Mouse (Mus musculus): ENCODE results near the gene Zdhhc3. TPM values are rescaled to one million over a fixed set of nuclear protein-coding genes. Genes with fewer than 3 reads are reported as not detected.

Zdhhc3 gene
- polyA plus RNA-seq, 1 experiment from 2014 or later, result 83.4 TPM

- 81% methylated on average over 5 of the region's 5 CpGs for WGBS
- Histone ChIP-seq H3K27ac (no peak overlapping the region), H3K9me3 (peaks cover 12% of the 10 kb centered on the region), H3K27me3 (ENCODE audit: insufficient read depth, poor library complexity, severe bottlenecking) (no peaks in the 10 kb centered on the region), H3K4me1 (replicated peaks) (no peaks in the 10 kb centered on the region), H3K4me3 (no peak overlapping the region), H3K36me3 (peaks cover 99% of the 10 kb centered on the region)
- peak; percentile 12 for DNase-seq (ENCODE audit: low spot score)
Observed at GRCm38 (mm10) chr9:123138891-123139474, 26.0 kb upstream of the Zdhhc3 start.

- no peaks in the 10 kb centered on the region for H3K27me3 ChIP-seq (ENCODE audit: insufficient read depth, poor library complexity, severe bottlenecking)
- WGBS, result 92% methylated on average over 7 of the region's 7 CpGs
- H3K4me3 ChIP-seq, result no peak overlapping the region
- no peaks in the 10 kb centered on the region for H3K4me1 ChIP-seq (replicated peaks)
- no peak for DNase-seq (ENCODE audit: low spot score)
- H3K27ac ChIP-seq, result no peak overlapping the region
- peaks cover 99% of the 10 kb centered on the region for H3K36me3 ChIP-seq
- H3K9me3 ChIP-seq, result peaks cover 3% of the 10 kb centered on the region; the same call in 1 of the 2 replicates
Observed at GRCm38 (mm10) chr9:123136953-123137682, 24.1 kb upstream of the Zdhhc3 start.

GRCm38 (mm10) chr9:123132994-123133393, 20.0 kb upstream of the Zdhhc3 start:
- H3K27ac ChIP-seq, result no peak overlapping the region
- no peaks in the 10 kb centered on the region for H3K9me3 ChIP-seq
- no peaks in the 10 kb centered on the region for H3K27me3 ChIP-seq (ENCODE audit: insufficient read depth, poor library complexity, severe bottlenecking)
- no peaks in the 10 kb centered on the region for H3K4me1 ChIP-seq (replicated peaks)
- 89% methylated on average over 3 of the region's 3 CpGs for WGBS
- DNase-seq (ENCODE audit: low spot score), result no peak
- no peak overlapping the region for H3K4me3 ChIP-seq
- H3K36me3 ChIP-seq, result peaks cover 100% of the 10 kb centered on the region

- H3K4me3 ChIP-seq, result no peak overlapping the region
- H3K36me3 ChIP-seq, result peaks cover 94% of the 10 kb centered on the region
- no peaks in the 10 kb centered on the region for H3K27me3 ChIP-seq (ENCODE audit: insufficient read depth, poor library complexity, severe bottlenecking)
- H3K27ac ChIP-seq, result no peak overlapping the region
- H3K9me3 ChIP-seq, result no peaks in the 10 kb centered on the region
- no peak for DNase-seq (ENCODE audit: low spot score)
- 96% methylated on average over 6 of the region's 6 CpGs for WGBS
- no peaks in the 10 kb centered on the region for H3K4me1 ChIP-seq (replicated peaks)
Observed at GRCm38 (mm10) chr9:123127663-123128062, 14.7 kb upstream of the Zdhhc3 start.

GRCm38 (mm10) chr9:123124413-123124981, 11.5 kb upstream of the Zdhhc3 start:
- H3K4me1 ChIP-seq (replicated peaks), result no peaks in the 10 kb centered on the region
- H3K27me3 ChIP-seq (ENCODE audit: insufficient read depth, poor library complexity, severe bottlenecking), result no peaks in the 10 kb centered on the region
- no peaks in the 10 kb centered on the region for H3K9me3 ChIP-seq
- 92% methylated on average over 2 of the region's 2 CpGs for WGBS
- no peak for DNase-seq (ENCODE audit: low spot score)
- H3K4me3 ChIP-seq, result no peak overlapping the region
- H3K27ac ChIP-seq, result no peak overlapping the region
- peaks cover 93% of the 10 kb centered on the region for H3K36me3 ChIP-seq

- Histone ChIP-seq H3K4me1 (replicated peaks) (no peaks in the 10 kb centered on the region), H3K27me3 (ENCODE audit: insufficient read depth, poor library complexity, severe bottlenecking) (no peaks in the 10 kb centered on the region), H3K27ac (no peak overlapping the region), H3K9me3 (no peaks in the 10 kb centered on the region), H3K36me3 (peaks cover 93% of the 10 kb centered on the region), H3K4me3 (no peak overlapping the region)
- 95% methylated on average over 6 of the region's 6 CpGs for WGBS
- no peak for DNase-seq (ENCODE audit: low spot score)
Observed at GRCm38 (mm10) chr9:123123571-123124412, 10.8 kb upstream of the Zdhhc3 start.

GRCm38 (mm10) chr9:123123017-123123416, 10.0 kb upstream of the Zdhhc3 start:
- Histone ChIP-seq H3K36me3 (peaks cover 93% of the 10 kb centered on the region), H3K9me3 (no peaks in the 10 kb centered on the region), H3K4me3 (no peak overlapping the region), H3K4me1 (replicated peaks) (no peaks in the 10 kb centered on the region), H3K27me3 (ENCODE audit: insufficient read depth, poor library complexity, severe bottlenecking) (no peaks in the 10 kb centered on the region), H3K27ac (no peak overlapping the region)
- no peak for DNase-seq (ENCODE audit: low spot score)
- 90% methylated on average over 3 of the region's 3 CpGs for WGBS

- H3K27me3 ChIP-seq (ENCODE audit: insufficient read depth, poor library complexity, severe bottlenecking), result no peaks in the 10 kb centered on the region
- H3K4me1 ChIP-seq (replicated peaks), result peaks cover 24% of the 10 kb centered on the region
- no peaks in the 10 kb centered on the region for H3K9me3 ChIP-seq
- H3K36me3 ChIP-seq, result peaks cover 49% of the 10 kb centered on the region
- no peak overlapping the region for H3K27ac ChIP-seq
- WGBS, result 93% methylated on average over 1 of the region's 1 CpGs
- no peak for DNase-seq (ENCODE audit: low spot score)
- no peak overlapping the region for H3K4me3 ChIP-seq
Observed at GRCm38 (mm10) chr9:123115566-123115965, 2.6 kb upstream of the Zdhhc3 start.

- Histone ChIP-seq H3K36me3 (peaks cover 39% of the 10 kb centered on the region), H3K9me3 (no peaks in the 10 kb centered on the region), H3K27ac (peak overlapping the region; percentile 99), H3K4me1 (replicated peaks) (peaks cover 24% of the 10 kb centered on the region), H3K4me3 (peak overlapping the region; percentile 96), H3K27me3 (ENCODE audit: insufficient read depth, poor library complexity, severe bottlenecking) (no peaks in the 10 kb centered on the region)
- no peak for DNase-seq (ENCODE audit: low spot score)
- WGBS, result 76% methylated on average over 6 of the region's 6 CpGs
Observed at GRCm38 (mm10) chr9:123113931-123114330, 926 bp upstream of the Zdhhc3 start.

- WGBS, result 69% methylated on average over 8 of the region's 8 CpGs
- DNase-seq (ENCODE audit: low spot score), result no peak
- peak overlapping the region; percentile 99 for H3K27ac ChIP-seq
Observed at GRCm38 (mm10) chr9:123111751-123112221, 1.2 kb downstream of the Zdhhc3 start.

GRCm38 (mm10) chr9:123109188-123109587, 3.8 kb downstream of the Zdhhc3 start:
- 94% methylated on average over 7 of the region's 7 CpGs for WGBS
- H3K4me1 ChIP-seq (replicated peaks), result peaks cover 22% of the 10 kb centered on the region

More at GRCm38 (mm10) chr9:123111751-123112221, 1.2 kb downstream of the Zdhhc3 start:
- H3K4me3 ChIP-seq, result peak overlapping the region; percentile 96
- peaks cover 24% of the 10 kb centered on the region for H3K4me1 ChIP-seq (replicated peaks)
- no peaks in the 10 kb centered on the region for H3K9me3 ChIP-seq
- no peaks in the 10 kb centered on the region for H3K27me3 ChIP-seq (ENCODE audit: insufficient read depth, poor library complexity, severe bottlenecking)
- H3K36me3 ChIP-seq, result peaks cover 33% of the 10 kb centered on the region

GRCm38 (mm10) chr9:123107186-123107585, 5.8 kb downstream of the Zdhhc3 start:
- H3K4me3 ChIP-seq, result no peak overlapping the region
- DNase-seq (ENCODE audit: low spot score), result no peak
- WGBS, result 92% methylated on average over 4 of the region's 4 CpGs

More at GRCm38 (mm10) chr9:123109188-123109587, 3.8 kb downstream of the Zdhhc3 start:
- no peak overlapping the region for H3K4me3 ChIP-seq
- H3K27me3 ChIP-seq (ENCODE audit: insufficient read depth, poor library complexity, severe bottlenecking), result no peaks in the 10 kb centered on the region
- peaks cover 34% of the 10 kb centered on the region for H3K36me3 ChIP-seq
- H3K27ac ChIP-seq, result no peak overlapping the region
- DNase-seq (ENCODE audit: low spot score), result no peak
- no peaks in the 10 kb centered on the region for H3K9me3 ChIP-seq

More at GRCm38 (mm10) chr9:123107186-123107585, 5.8 kb downstream of the Zdhhc3 start:
- H3K4me1 ChIP-seq (replicated peaks), result peaks cover 10% of the 10 kb centered on the region
- no peak overlapping the region for H3K27ac ChIP-seq
- H3K36me3 ChIP-seq, result peaks cover 44% of the 10 kb centered on the region
- no peaks in the 10 kb centered on the region for H3K9me3 ChIP-seq
- no peaks in the 10 kb centered on the region for H3K27me3 ChIP-seq (ENCODE audit: insufficient read depth, poor library complexity, severe bottlenecking)

Measured in hindbrain, embryonic 10.5 days (tissue).